Mouse (Mus musculus): ENCODE data around the gene Gm21915.

- TF ChIP-seq CTCF (IDR thresholded peaks at IDR 0.05; ENCODE audit: low read depth) (no peak), EP300 (IDR thresholded peaks at IDR 0.05; ENCODE audit: low read depth) (no peak)
These were observed 39.3 kb upstream of the Gm21915 start for GRCm38 (mm10) chr9:40631101-40631500.
